Mouse (Mus musculus): Measurements from ENCODE around the gene Rbms3. TPM values are rescaled to one million over a fixed set of nuclear protein-coding genes. Genes with fewer than 3 reads are reported as not detected.

The Rbms3 gene
- total RNA-seq, 2 experiments from 2014 or later, result 11.5 to 13.0 TPM

DNA sequence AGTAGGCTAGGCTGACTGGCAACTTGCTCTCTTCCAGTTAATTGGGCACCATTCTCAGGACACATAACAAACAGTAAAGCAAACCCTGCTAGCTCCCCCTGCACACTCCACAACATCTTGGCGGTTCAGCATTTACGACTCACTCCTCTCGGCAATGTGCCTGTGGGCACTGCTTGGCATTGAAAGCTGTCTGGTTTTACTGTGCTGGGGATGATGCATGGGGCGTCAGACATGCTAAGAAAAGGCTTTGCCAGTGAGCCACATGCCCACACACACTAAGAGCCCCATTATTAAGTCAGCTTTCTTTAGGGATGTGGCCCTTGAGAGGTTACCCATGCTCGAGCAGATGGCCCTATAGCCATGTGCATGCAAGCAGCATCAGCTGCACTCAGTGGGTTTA lies 820.5 kb downstream of the Rbms3 start:
- TF ChIP-seq CTCF (IDR thresholded peaks at IDR 0.05), result no peak
- no peak overlapping the region for H3K27ac ChIP-seq
- no peak for DNase-seq (ENCODE audit: extremely low spot score in 1 of 2, low spot score in 2 of 2)
- no peak overlapping the region for H3K4me3 ChIP-seq
- intact Hi-C loops (cut with DNase I), result loop anchor here (10.0 kb wide), 1 partner anchor 446 kb away; no protein-coding TSS in a partner anchor

DNA sequence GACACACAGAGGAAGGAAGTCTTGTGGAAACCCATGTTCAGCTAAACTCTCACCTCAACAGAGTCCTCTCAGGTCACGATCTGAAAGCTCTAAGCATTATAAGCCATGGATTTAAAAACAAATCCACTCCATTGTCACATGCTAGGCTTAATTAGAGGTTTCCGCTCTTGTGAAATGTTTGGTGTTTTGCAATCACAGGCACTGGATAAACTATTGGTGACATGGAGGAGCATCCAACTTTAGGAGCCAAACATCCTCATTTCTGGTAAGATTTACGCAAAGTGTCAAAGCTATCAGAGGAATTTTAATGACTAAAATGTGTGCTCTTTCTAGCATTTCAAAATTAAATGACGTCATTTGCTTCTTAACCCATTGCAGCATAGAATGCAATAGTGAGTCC lies 821.3 kb downstream of the Rbms3 start:
- no peak overlapping the region for H3K27ac ChIP-seq
- intact Hi-C loops (cut with DNase I), result loop anchor here (10.0 kb wide), 1 partner anchor 446 kb away; no protein-coding TSS in a partner anchor
- no peak for DNase-seq (ENCODE audit: extremely low spot score in 1 of 2, low spot score in 2 of 2)
- no peak for TF ChIP-seq CTCF (IDR thresholded peaks at IDR 0.05)
- no peak overlapping the region for H3K4me3 ChIP-seq

DNA sequence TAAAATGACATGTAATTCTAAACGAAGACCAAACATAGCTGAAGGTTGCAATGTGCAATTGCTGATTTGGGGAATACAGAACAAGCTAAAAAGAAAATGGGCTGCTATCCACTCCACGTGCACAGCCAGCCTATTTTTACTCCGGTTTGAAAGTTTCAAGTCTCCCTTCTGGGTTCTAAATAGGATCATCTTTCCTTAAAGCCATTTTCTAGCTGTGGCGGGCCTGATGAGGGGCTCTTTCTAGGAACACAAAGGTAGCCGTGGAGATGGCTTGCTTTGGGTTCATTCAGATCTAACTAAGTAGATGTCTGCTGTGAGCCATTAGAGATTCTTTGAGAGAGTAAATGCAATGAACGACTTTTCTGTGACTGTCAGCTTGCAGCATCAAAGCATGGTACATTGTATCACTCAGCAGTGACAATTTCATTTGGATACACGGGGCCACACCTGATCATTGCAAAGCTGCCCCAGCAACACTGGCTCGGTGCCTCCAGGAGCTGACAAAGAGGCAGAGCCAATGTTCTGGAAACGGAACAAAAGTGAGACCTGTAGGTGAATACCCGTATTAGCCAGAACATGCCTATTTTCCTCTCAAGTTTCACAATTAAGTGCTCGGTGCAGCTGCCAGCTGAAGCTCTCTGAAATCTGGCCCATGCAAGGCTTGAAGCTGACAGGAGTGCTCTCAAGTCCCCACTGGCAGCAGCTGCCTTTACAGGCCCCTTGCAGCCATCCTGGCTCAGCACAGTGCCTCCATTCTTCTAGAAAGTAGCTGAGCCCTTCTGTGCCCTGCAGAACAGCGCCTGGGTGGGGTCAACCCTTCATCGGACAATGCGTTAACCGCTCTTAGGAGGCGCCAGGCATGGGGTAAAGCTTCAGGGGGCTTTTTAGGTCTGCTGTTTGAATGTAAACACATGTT lies 822.3 kb downstream of the Rbms3 start:
- no peak overlapping the region for H3K27ac ChIP-seq
- no peak for TF ChIP-seq CTCF (IDR thresholded peaks at IDR 0.05)
- DNase-seq (ENCODE audit: extremely low spot score in 1 of 2, low spot score in 2 of 2), result no peak
- no peak overlapping the region for H3K4me3 ChIP-seq
- intact Hi-C loops (cut with DNase I), result loop anchor here (10.0 kb wide), 1 partner anchor 447 kb away; no protein-coding TSS in a partner anchor

DNA sequence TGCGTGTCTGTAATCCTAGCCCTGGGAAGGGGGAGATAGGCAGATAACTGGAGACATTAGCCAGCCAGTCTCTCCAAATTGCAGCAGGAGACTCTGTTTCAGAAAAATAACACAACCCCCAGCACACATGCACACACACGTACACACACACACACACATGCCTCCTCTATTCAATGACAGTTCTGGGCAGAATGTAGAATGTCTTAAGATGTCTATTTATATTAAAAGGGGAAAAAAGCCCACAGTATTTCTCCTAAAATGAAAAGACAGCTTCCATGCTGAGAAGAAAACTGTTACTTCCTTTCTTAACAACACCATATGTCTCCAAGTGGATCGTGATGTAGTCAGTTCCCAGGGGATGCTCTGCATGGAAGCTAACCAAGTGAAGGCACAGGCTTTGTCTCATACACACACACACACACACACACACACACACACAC lies 826.4 kb downstream of the Rbms3 start:
- no peak for TF ChIP-seq CTCF (IDR thresholded peaks at IDR 0.05)
- no peak for DNase-seq (ENCODE audit: extremely low spot score in 1 of 2, low spot score in 2 of 2)
- intact Hi-C loops (cut with DNase I), result loop anchor here (10.0 kb wide), 1 partner anchor 451 kb away; no protein-coding TSS in a partner anchor
- Histone ChIP-seq H3K4me3 (no peak overlapping the region), H3K27ac (no peak overlapping the region)

DNA sequence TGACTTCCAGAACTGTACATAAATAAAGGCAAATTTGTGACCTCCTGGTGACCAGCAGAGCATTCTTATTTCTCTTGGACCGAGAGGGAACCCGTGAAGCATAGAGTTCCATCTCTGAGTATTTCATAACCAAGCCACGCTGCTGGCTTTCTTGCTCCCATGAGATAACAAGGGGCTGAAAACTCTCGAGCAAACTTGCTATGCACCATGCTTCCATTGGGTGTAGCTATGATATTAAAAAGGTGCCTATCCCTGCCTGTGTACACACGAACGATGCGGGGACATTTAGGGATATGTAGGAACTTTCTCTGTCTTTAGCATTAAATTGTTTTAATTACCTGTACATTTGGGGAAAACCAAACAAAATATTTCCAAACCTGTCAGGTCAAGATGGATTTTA lies 827.1 kb downstream of the Rbms3 start:
- DNase-seq (ENCODE audit: extremely low spot score in 1 of 2, low spot score in 2 of 2), result no peak
- no peak overlapping the region for H3K4me3 ChIP-seq
- no peak overlapping the region for H3K27ac ChIP-seq
- peak; percentile 33 for TF ChIP-seq CTCF (IDR thresholded peaks at IDR 0.05)
- intact Hi-C loops (cut with DNase I), result loop anchor here (10.0 kb wide), 1 partner anchor 452 kb away; no protein-coding TSS in a partner anchor

DNA sequence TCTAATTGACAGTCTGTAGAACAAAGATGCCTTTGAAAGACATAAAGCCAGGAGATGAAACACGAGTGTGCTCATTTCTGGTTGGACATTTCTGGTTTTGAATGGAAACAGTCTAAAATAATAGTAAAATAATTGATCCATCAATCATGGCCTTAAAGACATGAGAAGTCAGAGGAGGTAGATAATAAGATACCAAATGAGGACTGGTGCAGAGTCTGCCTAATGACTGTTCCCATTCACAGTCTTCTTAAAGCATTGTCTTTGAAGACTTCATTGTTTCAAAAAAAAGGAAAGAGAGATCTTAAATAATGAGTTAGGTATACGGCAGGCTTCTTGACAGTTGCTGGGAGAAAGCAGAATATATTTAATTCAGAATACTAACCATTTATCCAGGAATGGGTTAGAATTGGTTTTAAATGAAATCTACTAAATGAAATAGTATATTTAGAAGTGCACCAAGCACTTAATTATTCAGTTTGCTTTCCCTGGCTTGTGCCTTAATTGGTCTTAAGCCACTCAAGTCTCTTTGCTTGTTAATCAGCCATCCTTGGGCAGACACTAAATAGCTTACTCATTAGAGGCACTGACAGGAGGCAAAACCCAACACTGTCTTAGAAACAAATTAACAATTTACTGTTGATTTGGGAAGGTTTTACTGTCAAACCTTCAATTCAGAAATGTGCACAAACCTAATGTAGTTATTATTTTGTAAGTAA lies 834.3 kb downstream of the Rbms3 start:
- intact Hi-C loops (cut with DNase I), result no loop called here
- TF ChIP-seq CTCF (IDR thresholded peaks at IDR 0.05), result no peak
- Histone ChIP-seq H3K27ac (no peak overlapping the region), H3K4me3 (no peak overlapping the region)
- DNase-seq (ENCODE audit: extremely low spot score in 1 of 2, low spot score in 2 of 2), result no peak

DNA sequence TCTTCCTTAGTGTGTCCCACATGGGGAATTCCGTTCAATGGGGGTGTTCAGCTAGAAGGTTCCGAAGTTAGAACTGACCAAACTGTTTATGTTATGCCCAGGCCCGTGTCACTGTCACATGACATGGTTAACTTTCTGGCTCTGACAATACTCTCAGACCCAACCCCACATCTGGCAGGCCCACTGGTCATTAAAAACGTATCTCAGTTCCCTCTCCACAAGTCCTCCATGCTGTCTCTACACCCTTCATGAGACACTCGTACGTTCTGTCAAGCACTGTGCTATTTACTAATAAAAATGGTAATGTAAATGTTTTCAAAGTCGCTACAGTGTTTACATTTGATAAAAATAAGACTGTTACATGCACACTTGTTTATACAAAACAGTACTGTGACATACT lies 837.9 kb downstream of the Rbms3 start:
- Histone ChIP-seq H3K4me3 (no peak overlapping the region), H3K27ac (no peak overlapping the region)
- no peak for TF ChIP-seq CTCF (IDR thresholded peaks at IDR 0.05)
- no peak for DNase-seq (ENCODE audit: extremely low spot score in 1 of 2, low spot score in 2 of 2)
- intact Hi-C loops (cut with DNase I), result no loop called here

DNA sequence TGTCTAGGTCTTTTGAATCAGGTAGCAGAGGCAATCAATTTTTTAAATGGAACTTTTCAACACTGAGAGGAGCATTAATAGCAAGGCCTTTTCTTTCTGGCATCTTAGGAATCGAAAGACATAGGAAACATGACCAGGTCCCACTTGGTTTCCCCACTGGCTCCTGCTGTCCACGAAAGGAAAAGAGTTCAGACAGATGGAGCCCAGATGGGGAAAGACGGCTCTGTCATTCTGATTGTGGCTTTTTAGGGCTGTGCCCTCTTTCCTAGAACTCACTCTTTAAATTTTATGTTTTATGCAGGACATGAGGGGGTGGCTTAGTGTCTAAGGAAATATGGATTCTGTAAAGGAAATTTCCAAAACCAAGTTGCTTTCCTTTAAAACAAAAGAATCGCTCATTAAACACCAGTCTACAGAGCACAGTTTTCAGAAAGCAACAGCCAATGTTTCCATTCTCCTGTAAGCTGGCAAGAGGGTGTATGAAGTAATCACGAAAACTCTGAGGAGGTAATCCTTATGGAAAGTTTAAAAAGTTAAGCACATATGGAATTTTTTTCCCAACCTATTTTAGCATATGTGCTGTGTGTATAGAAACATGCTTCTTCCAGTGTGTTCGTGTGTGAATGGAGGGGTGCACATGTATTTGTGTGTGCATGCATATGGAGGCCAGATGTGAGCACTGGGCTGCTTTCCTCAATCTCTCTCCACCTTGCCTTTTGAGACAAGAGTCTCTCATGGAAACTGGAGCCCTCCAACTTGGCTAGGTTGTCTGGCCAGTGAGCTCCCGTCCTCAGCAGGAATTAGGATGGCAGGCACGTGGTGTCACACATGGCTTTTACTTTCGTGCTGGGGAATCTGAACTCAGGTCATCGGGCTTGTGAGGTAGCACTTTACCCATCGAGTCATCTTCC lies 843.3 kb downstream of the Rbms3 start:
- no peak for TF ChIP-seq CTCF (IDR thresholded peaks at IDR 0.05)
- intact Hi-C loops (cut with DNase I), result no loop called here
- no peak overlapping the region for H3K27ac ChIP-seq
- no peak for DNase-seq (ENCODE audit: extremely low spot score in 1 of 2, low spot score in 2 of 2)
- H3K4me3 ChIP-seq, result no peak overlapping the region

DNA sequence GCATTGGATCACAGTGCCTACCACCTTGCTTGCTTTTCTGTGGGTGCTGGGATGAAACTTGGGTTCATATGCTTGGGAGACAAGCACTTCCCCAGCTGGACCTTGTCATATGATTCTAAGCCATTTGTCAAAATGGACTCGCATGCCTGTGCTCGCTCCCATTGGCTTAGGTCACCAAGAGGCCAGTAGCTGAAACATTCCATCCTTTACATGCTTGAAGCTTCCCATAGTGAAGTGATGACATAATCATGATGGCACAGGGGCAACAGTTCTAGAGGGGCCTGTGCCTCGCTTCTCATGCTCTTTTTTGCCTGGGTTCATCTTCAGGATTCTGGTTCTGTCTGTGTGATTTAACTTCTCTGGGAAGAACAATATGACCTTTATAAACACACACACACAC lies 857.9 kb downstream of the Rbms3 start:
- no peak for TF ChIP-seq CTCF (IDR thresholded peaks at IDR 0.05)
- H3K4me3 ChIP-seq, result no peak overlapping the region
- intact Hi-C loops (cut with DNase I), result no loop called here
- H3K27ac ChIP-seq, result no peak overlapping the region
- DNase-seq (ENCODE audit: extremely low spot score in 1 of 2, low spot score in 2 of 2), result no peak

DNA sequence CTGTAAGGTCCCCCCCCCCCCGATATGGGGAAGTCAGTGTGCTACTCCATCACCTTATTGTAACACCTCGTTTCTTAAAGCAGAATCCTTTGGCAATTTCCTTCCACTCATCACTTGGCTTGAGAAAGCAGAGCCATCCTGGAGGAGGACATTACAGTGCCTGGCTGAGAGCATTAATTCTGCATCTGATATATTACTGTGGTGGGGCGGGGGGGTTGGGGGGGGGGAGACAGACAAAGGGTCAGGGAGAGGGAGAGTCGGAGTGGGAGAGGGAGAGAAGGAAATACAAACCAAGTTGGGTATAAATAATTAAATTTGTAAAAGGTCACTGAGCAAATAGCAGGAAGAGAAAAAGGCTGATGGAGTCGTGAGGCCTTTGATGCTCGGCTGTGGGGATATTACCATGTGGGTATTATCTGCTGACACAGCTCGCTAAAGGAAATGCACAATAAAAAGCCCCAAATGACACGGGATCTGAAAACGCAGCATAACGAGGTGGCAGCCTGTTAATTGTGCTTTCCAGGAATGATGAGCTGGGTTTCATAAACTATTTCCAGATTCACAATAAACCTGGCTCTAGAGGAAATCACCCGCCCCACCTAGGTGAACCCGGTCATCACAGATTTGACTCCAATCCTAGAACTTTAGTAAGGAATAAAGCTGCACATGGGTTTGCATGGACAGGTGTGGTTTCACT lies 860.2 kb downstream of the Rbms3 start:
- intact Hi-C loops (cut with DNase I), result no loop called here
- no peak overlapping the region for H3K27ac ChIP-seq
- DNase-seq (ENCODE audit: extremely low spot score in 1 of 2, low spot score in 2 of 2), result no peak
- TF ChIP-seq CTCF (IDR thresholded peaks at IDR 0.05), result no peak
- H3K4me3 ChIP-seq, result no peak overlapping the region

All from left cerebral cortex, adult 2 months (tissue).